Mouse (Mus musculus) MEL (cell line): ENCODE measurements at regions not wholly inside any gene's neighbourhood (a gene's known extent, or its start where the extent isn't known, plus 50 kb on each side); places are given as distances from the start of the nearest gene placed in this dataset.

Experiments
- CTCF ChIP-seq, 3 experiments: IDR thresholded peaks in 2 of 3; conservative IDR thresholded peaks in 1 of 3; 2 replicates each; pipeline ENCODE4 v1.5.1; 2011 to 2012; ENCODE audit warnings: low read length in 3 of 3, low read depth in 2 of 3, mild to moderate bottlenecking in 2 of 3, improper control_type of control experiment in 1 of 3, inconsistent platforms in 1 of 3, mixed read lengths in 1 of 3, moderate library complexity in 1 of 3; ENCODE audit not compliant: control insufficient read depth in 1 of 3, insufficient read depth in 1 of 3, poor library complexity in 1 of 3, severe bottlenecking in 1 of 3
- ETS1 ChIP-seq: IDR thresholded peaks from 2 replicates; pipeline ENCODE4 v1.6.1; 2012; ENCODE audit warnings: low read depth, mild to moderate bottlenecking, inconsistent platforms, low read length, improper control_type of control experiment, moderate library complexity
- MXI1 ChIP-seq: IDR thresholded peaks from 2 replicates; pipeline ENCODE4 v1.6.1; 2011; ENCODE audit warnings: mild to moderate bottlenecking, low read depth, low read length, improper control_type of control experiment
- POLR2A ChIP-seq, 2 experiments: IDR thresholded peaks; 2 replicates each; pipeline ENCODE4 v1.6.1; 2011 to 2012; ENCODE audit warnings: low read length in 2 of 2, mild to moderate bottlenecking in 2 of 2, control low read depth in 1 of 2, improper control_type of control experiment in 1 of 2, low read depth in 1 of 2, moderate library complexity in 1 of 2; ENCODE audit not compliant: control insufficient read depth in 1 of 2, insufficient read depth in 1 of 2, poor library complexity in 1 of 2
- TAL1 ChIP-seq: IDR thresholded peaks from 2 replicates; pipeline ENCODE4 v1.6.1; 2012; ENCODE audit warnings: mild to moderate bottlenecking, inconsistent platforms, low read length, moderate library complexity, mixed read lengths

DNA sequence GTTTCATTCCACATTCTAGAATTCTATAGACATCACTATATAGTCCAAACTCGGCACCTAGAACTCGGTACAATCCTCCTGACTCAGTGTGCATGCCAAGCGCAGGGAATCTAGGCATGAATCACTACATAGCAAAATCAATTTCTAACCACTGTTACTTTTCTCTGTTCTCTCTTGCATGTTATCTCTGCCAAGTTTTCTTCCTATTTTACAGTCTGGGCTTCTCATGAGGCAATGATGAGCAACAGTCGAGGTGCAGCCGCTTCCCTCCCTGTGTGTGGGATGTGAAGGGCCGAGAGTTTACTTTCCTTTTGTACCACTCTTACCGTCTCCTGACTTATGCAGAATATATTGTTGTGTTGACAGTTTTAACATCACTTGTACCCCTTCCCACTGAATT, 204.4 kb upstream of the Klf12 start:
- no peak for TF ChIP-seq CTCF (IDR thresholded peaks at IDR 0.05 in 2 of 3, conservative IDR thresholded peaks at IDR 0.05 in 1 of 3; ENCODE audit: control insufficient read depth in 1 of 3, insufficient read depth in 1 of 3, low read depth in 2 of 3, low read length in 3 of 3, poor library complexity in 1 of 3, severe bottlenecking in 1 of 3)
- TF ChIP-seq POLR2A (IDR thresholded peaks at IDR 0.05; ENCODE audit: control insufficient read depth in 1 of 2, insufficient read depth in 1 of 2, low read depth in 1 of 2, low read length in 2 of 2, poor library complexity in 1 of 2): no peak
- TF ChIP-seq TAL1: no peak
- no peak for TF ChIP-seq ETS1
- TF ChIP-seq MXI1: no peak
